Mouse (Mus musculus): ENCODE data around the gene Lingo1. TPM values are rescaled to one million over a fixed set of nuclear protein-coding genes. Genes with fewer than 3 reads are reported as not detected.

Lingo1 gene
- polyA plus RNA-seq, 1 experiment = not detected

GRCm38 (mm10) chr9:56698715-56699370 is 97.4 kb downstream of the Lingo1 start:
- Histone ChIP-seq H3K4me3 (replicated peaks) (no peak overlapping the region), H3K9me3 (ENCODE audit: control insufficient read depth, low read length) (no peaks in the 10 kb centered on the region), H3K27me3 (ENCODE audit: control insufficient read depth) (no peaks in the 10 kb centered on the region), H3K36me3 (ENCODE audit: control insufficient read depth) (no peaks in the 10 kb centered on the region), H3K4me1 (ENCODE audit: control insufficient read depth) (no peaks in the 10 kb centered on the region)
- no peak for TF ChIP-seq GATA1 (IDR thresholded peaks at IDR 0.05; ENCODE audit: low read length)
- TF ChIP-seq TAL1 (IDR thresholded peaks at IDR 0.05; ENCODE audit: low read length) = no peak

- H3K36me3 ChIP-seq (ENCODE audit: control insufficient read depth) = no peaks in the 10 kb centered on the region
- H3K4me3 ChIP-seq (replicated peaks) = no peak overlapping the region
- no peaks in the 10 kb centered on the region for H3K27me3 ChIP-seq (ENCODE audit: control insufficient read depth)
- no peak for TF ChIP-seq GATA1 (IDR thresholded peaks at IDR 0.05; ENCODE audit: low read length)
- TF ChIP-seq TAL1 (IDR thresholded peaks at IDR 0.05; ENCODE audit: low read length) = no peak
- H3K4me1 ChIP-seq (ENCODE audit: control insufficient read depth) = no peaks in the 10 kb centered on the region
- H3K9me3 ChIP-seq (ENCODE audit: control insufficient read depth, low read length) = no peaks in the 10 kb centered on the region
Measured at GRCm38 (mm10) chr9:56694079-56694478, 102.2 kb downstream of the Lingo1 start.

- H3K9me3 ChIP-seq (ENCODE audit: control insufficient read depth, low read length) = no peaks in the 10 kb centered on the region
- TF ChIP-seq GATA1 (IDR thresholded peaks at IDR 0.05; ENCODE audit: low read length) (no peak), TAL1 (IDR thresholded peaks at IDR 0.05; ENCODE audit: low read length) (no peak)
- H3K36me3 ChIP-seq (ENCODE audit: control insufficient read depth) = no peaks in the 10 kb centered on the region
- H3K4me1 ChIP-seq (ENCODE audit: control insufficient read depth) = no peaks in the 10 kb centered on the region
- no peaks in the 10 kb centered on the region for H3K27me3 ChIP-seq (ENCODE audit: control insufficient read depth)
- H3K4me3 ChIP-seq (replicated peaks) = no peak overlapping the region
Measured at GRCm38 (mm10) chr9:56691226-56691625, 105.0 kb downstream of the Lingo1 start.

GRCm38 (mm10) chr9:56690679-56691078 is 105.6 kb downstream of the Lingo1 start:
- Histone ChIP-seq H3K4me1 (ENCODE audit: control insufficient read depth) (no peaks in the 10 kb centered on the region), H3K9me3 (ENCODE audit: control insufficient read depth, low read length) (no peaks in the 10 kb centered on the region), H3K4me3 (replicated peaks) (no peak overlapping the region), H3K36me3 (ENCODE audit: control insufficient read depth) (no peaks in the 10 kb centered on the region), H3K27me3 (ENCODE audit: control insufficient read depth) (no peaks in the 10 kb centered on the region)
- no peak for TF ChIP-seq GATA1 (IDR thresholded peaks at IDR 0.05; ENCODE audit: low read length)
- no peak for TF ChIP-seq TAL1 (IDR thresholded peaks at IDR 0.05; ENCODE audit: low read length)

DNA sequence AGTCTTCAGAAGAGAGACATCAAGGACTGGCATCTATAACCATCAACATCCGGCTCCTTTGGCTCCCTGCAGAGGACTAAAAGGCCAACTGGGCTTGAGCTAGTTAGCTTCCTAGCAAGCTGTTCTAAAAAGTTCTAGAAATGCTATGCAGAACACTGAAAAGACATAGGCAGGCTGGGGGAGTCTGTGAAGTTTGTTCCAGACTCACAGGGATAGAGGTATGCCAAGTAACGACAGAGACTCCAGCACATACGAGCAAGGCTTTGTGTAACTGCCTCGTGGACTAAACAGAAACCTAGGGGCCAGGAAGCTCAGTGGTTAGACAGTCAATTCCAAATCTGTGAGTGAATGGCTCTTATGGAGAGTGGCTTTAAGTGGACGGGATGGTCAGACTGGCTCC is 108.8 kb downstream of the Lingo1 start:
- Histone ChIP-seq H3K9me3 (ENCODE audit: control insufficient read depth, low read length) (no peaks in the 10 kb centered on the region), H3K4me1 (ENCODE audit: control insufficient read depth) (no peaks in the 10 kb centered on the region), H3K4me3 (replicated peaks) (no peak overlapping the region), H3K27me3 (ENCODE audit: control insufficient read depth) (no peaks in the 10 kb centered on the region), H3K36me3 (ENCODE audit: control insufficient read depth) (no peaks in the 10 kb centered on the region)
- TF ChIP-seq GATA1 (IDR thresholded peaks at IDR 0.05; ENCODE audit: low read length) = no peak
- no peak for TF ChIP-seq TAL1 (IDR thresholded peaks at IDR 0.05; ENCODE audit: low read length)

- TF ChIP-seq TAL1 (IDR thresholded peaks at IDR 0.05; ENCODE audit: low read length) = no peak
- TF ChIP-seq GATA1 (IDR thresholded peaks at IDR 0.05; ENCODE audit: low read length) = no peak
- no peaks in the 10 kb centered on the region for H3K27me3 ChIP-seq (ENCODE audit: control insufficient read depth)
- no peaks in the 10 kb centered on the region for H3K9me3 ChIP-seq (ENCODE audit: control insufficient read depth, low read length)
- H3K4me1 ChIP-seq (ENCODE audit: control insufficient read depth) = no peaks in the 10 kb centered on the region
- no peak overlapping the region for H3K4me3 ChIP-seq (replicated peaks)
- no peaks in the 10 kb centered on the region for H3K36me3 ChIP-seq (ENCODE audit: control insufficient read depth)
Measured at GRCm38 (mm10) chr9:56687145-56687477, 109.2 kb downstream of the Lingo1 start.

GRCm38 (mm10) chr9:56686339-56687144 is 109.7 kb downstream of the Lingo1 start:
- Histone ChIP-seq H3K4me3 (replicated peaks) (no peak overlapping the region), H3K36me3 (ENCODE audit: control insufficient read depth) (no peaks in the 10 kb centered on the region), H3K9me3 (ENCODE audit: control insufficient read depth, low read length) (no peaks in the 10 kb centered on the region), H3K4me1 (ENCODE audit: control insufficient read depth) (no peaks in the 10 kb centered on the region), H3K27me3 (ENCODE audit: control insufficient read depth) (no peaks in the 10 kb centered on the region)
- TF ChIP-seq GATA1 (IDR thresholded peaks at IDR 0.05; ENCODE audit: low read length) (no peak), TAL1 (IDR thresholded peaks at IDR 0.05; ENCODE audit: low read length) (no peak)

DNA sequence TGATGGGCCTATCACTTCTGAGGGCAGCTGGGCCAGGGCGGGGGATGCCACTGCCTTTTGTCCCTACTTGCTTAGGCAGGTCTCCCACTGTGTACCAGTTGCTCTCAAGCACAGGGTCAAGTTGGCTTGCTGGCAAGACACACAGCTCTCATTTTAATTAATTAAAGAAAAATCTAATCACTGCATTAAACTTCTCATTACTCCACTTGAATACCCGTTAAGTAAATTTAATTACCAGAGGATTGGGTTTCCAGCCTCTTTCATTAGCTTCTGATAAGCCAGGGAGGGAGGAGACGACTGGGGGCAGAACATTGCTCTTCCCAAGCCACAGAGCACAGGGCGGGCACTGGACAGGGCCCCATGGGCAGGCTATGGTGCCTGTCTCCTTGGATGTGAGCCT is 113.4 kb downstream of the Lingo1 start:
- H3K4me1 ChIP-seq (ENCODE audit: control insufficient read depth) = no peaks in the 10 kb centered on the region
- no peaks in the 10 kb centered on the region for H3K27me3 ChIP-seq (ENCODE audit: control insufficient read depth)
- H3K36me3 ChIP-seq (ENCODE audit: control insufficient read depth) = no peaks in the 10 kb centered on the region
- TF ChIP-seq GATA1 (IDR thresholded peaks at IDR 0.05; ENCODE audit: low read length) (no peak), TAL1 (IDR thresholded peaks at IDR 0.05; ENCODE audit: low read length) (no peak)
- H3K4me3 ChIP-seq (replicated peaks) = no peak overlapping the region
- H3K9me3 ChIP-seq (ENCODE audit: control insufficient read depth, low read length) = 0 out of 2 replicates have a peak, but pooled peaks cover 2% of the 10 kb centered on the region

DNA sequence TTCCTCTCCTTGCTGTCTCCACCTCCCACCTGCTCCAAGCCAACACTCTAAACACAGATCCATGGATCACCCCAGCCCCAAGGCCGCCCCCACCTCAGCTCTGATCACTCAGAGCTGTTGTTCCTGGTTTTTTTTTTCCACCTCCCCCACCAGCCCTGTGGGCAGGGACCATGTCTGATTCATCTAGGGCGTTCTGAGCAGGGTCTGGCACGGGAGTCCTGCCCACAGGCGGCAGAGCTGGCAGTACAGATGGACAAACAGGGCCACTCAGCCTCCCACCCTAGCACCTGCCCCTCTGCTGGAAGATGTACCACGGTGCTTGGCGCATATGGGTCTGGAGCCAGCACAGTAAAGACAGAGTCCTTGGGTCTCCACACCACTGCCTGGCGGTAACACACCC is 114.3 kb downstream of the Lingo1 start:
- Histone ChIP-seq H3K4me3 (replicated peaks) (no peak overlapping the region), H3K27me3 (ENCODE audit: control insufficient read depth) (no peaks in the 10 kb centered on the region), H3K4me1 (ENCODE audit: control insufficient read depth) (no peaks in the 10 kb centered on the region), H3K36me3 (ENCODE audit: control insufficient read depth) (no peaks in the 10 kb centered on the region), H3K9me3 (ENCODE audit: control insufficient read depth, low read length) (0 out of 2 replicates have a peak, but pooled peaks cover 2% of the 10 kb centered on the region)
- TF ChIP-seq TAL1 (IDR thresholded peaks at IDR 0.05; ENCODE audit: low read length) = no peak
- no peak for TF ChIP-seq GATA1 (IDR thresholded peaks at IDR 0.05; ENCODE audit: low read length)

Data from erythroblast, embryonic 14.5 days (primary cell).